Mouse (Mus musculus): ENCODE data around the gene Wwp2.

Gene Wwp2

GRCm38 (mm10) chr8:107571486-107572135, 135.4 kb downstream of the Wwp2 start:
- no peak for DNase-seq

- DNase-seq: peak; percentile 62 to 74
Observed at GRCm38 (mm10) chr8:107572497-107572896, 136.3 kb downstream of the Wwp2 start.

GRCm38 (mm10) chr8:107574771-107575170, 138.6 kb downstream of the Wwp2 start:
- DNase-seq: no peak

GRCm38 (mm10) chr8:107576702-107577101, 140.5 kb downstream of the Wwp2 start:
- peak; percentile 65 for DNase-seq

GRCm38 (mm10) chr8:107577640-107578039, 141.5 kb downstream of the Wwp2 start:
- no peak for DNase-seq

- DNase-seq: no peak
Observed at GRCm38 (mm10) chr8:107578132-107578531, 142.0 kb downstream of the Wwp2 start.

- no peak for DNase-seq
Observed at GRCm38 (mm10) chr8:107578541-107578940, 142.4 kb downstream of the Wwp2 start.

GRCm38 (mm10) chr8:107580879-107581278, 144.7 kb downstream of the Wwp2 start:
- DNase-seq: no peak

- no peak for DNase-seq
Observed at GRCm38 (mm10) chr8:107581536-107581935, 145.4 kb downstream of the Wwp2 start.

GRCm38 (mm10) chr8:107582136-107582535, 146.0 kb downstream of the Wwp2 start:
- DNase-seq: no peak

- peak in 1 of 2 experiments; percentile 11 for DNase-seq
Observed at GRCm38 (mm10) chr8:107587429-107587994, 151.3 kb downstream of the Wwp2 start.

- peak; percentile 92 to 93 for DNase-seq
Observed at GRCm38 (mm10) chr8:107587995-107588780, 152.0 kb downstream of the Wwp2 start, which contains the start of gene Psmd7. Psmd7 (minus strand) TSS chr8:107588464.

GRCm38 (mm10) chr8:107593967-107594729, 158.0 kb downstream of the Wwp2 start:
- no peak for DNase-seq

GRCm38 (mm10) chr8:107594817-107595216, 158.7 kb downstream of the Wwp2 start:
- DNase-seq: no peak

GRCm38 (mm10) chr8:107597731-107598130, 161.6 kb downstream of the Wwp2 start:
- no peak for DNase-seq

- DNase-seq: no peak
Observed at GRCm38 (mm10) chr8:107599691-107600090, 163.5 kb downstream of the Wwp2 start.

GRCm38 (mm10) chr8:107603026-107603425, 166.9 kb downstream of the Wwp2 start:
- DNase-seq: peak; percentile 28 to 40
